Mouse (Mus musculus) MEL (cell line): ENCODE measurements around the gene Samd8. TPM values are rescaled to one million over a fixed set of nuclear protein-coding genes. Genes with fewer than 3 reads are reported as not detected.

ENCODE experiments used
- DNase-seq: peaks from one replicate; pipeline ENCODE4 v3.0.0; 2011; ENCODE audit warnings: low read depth, low spot score
- H3K27ac ChIP-seq: 2 replicates; pipeline ENCODE4 v1.5.1; 2012; ENCODE audit warnings: low read depth, mild to moderate bottlenecking, control low read depth, low read length, moderate library complexity; ENCODE audit not compliant: control insufficient read depth
- H3K27me3 ChIP-seq, 2 experiments: fragments of 150-350 bp in 1 of 2; sonication (generic) in 1 of 2; 2 replicates each; pipeline ENCODE4 v1.6.1; 2012; ENCODE audit warnings: low read length in 2 of 2, mild to moderate bottlenecking in 2 of 2, improper control_type of control experiment in 1 of 2, moderate library complexity in 1 of 2; ENCODE audit not compliant: insufficient read depth in 2 of 2, control insufficient read depth in 1 of 2
- H3K36me3 ChIP-seq, 2 experiments: 2 replicates each; pipeline ENCODE4 v1.6.1; 2012 to 2014; ENCODE audit warnings: low read length in 2 of 2, improper control_type of control experiment in 1 of 2, inconsistent platforms in 1 of 2, mild to moderate bottlenecking in 1 of 2; ENCODE audit not compliant: insufficient read depth in 2 of 2, control insufficient read depth in 1 of 2
- H3K4me1 ChIP-seq, 2 experiments: fragments of 150-350 bp in 1 of 2; sonication (generic) in 1 of 2; 2 replicates each; pipeline ENCODE4 v1.6.1; 2012; ENCODE audit warnings: low read length in 2 of 2, improper control_type of control experiment in 1 of 2, mild to moderate bottlenecking in 1 of 2; ENCODE audit not compliant: insufficient read depth in 2 of 2, control insufficient read depth in 1 of 2
- H3K4me3 ChIP-seq, 2 experiments: fragments of 150-350 bp in 1 of 2; sonication (generic) in 1 of 2; 2 replicates each; pipeline ENCODE4 v1.5.1; 2012; ENCODE audit warnings: low read depth in 2 of 2, low read length in 2 of 2, mild to moderate bottlenecking in 2 of 2, moderate library complexity in 2 of 2, control low read depth in 1 of 2, improper control_type of control experiment in 1 of 2; ENCODE audit not compliant: control insufficient read depth in 1 of 2, insufficient read depth in 1 of 2
- H3K79me2 ChIP-seq: 2 replicates; pipeline ENCODE4 v1.6.1; 2012; ENCODE audit warnings: mild to moderate bottlenecking, low read length, moderate library complexity; ENCODE audit not compliant: control insufficient read depth, poor library complexity, insufficient read depth
- H3K9ac ChIP-seq: 2 replicates; pipeline ENCODE4 v1.6.1; 2012; ENCODE audit warnings: low read depth, mild to moderate bottlenecking, control low read depth, low read length, moderate library complexity; ENCODE audit not compliant: control insufficient read depth, poor library complexity, severe bottlenecking
- H3K9me3 ChIP-seq: fragments of 150-350 bp; sonication (generic); replicated peaks from 2 replicates; pipeline ENCODE4 v1.6.1; 2012; ENCODE audit warnings: mild to moderate bottlenecking, low read length, improper control_type of control experiment, moderate library complexity; ENCODE audit not compliant: insufficient read depth
- EP300 ChIP-seq, 2 experiments: IDR thresholded peaks; 2 replicates each; pipeline ENCODE4 v1.6.1; 2011; ENCODE audit warnings: improper control_type of control experiment in 2 of 2, low read length in 2 of 2, low read depth in 1 of 2, mild to moderate bottlenecking in 1 of 2
- ETS1 ChIP-seq: IDR thresholded peaks from 2 replicates; pipeline ENCODE4 v1.6.1; 2012; ENCODE audit warnings: low read depth, mild to moderate bottlenecking, inconsistent platforms, low read length, improper control_type of control experiment, moderate library complexity
- KAT2A ChIP-seq: conservative IDR thresholded peaks from 2 replicates; pipeline ENCODE4 v1.6.1; 2012; ENCODE audit warnings: low read depth, low read length, improper control_type of control experiment, inconsistent platforms
- MEF2A ChIP-seq: IDR thresholded peaks from 2 replicates; pipeline ENCODE4 v1.6.1; 2014; ENCODE audit warnings: low read depth, mild to moderate bottlenecking, inconsistent platforms, low read length, improper control_type of control experiment; ENCODE audit not compliant: poor library complexity, insufficient replicate concordance, severe bottlenecking; ENCODE audit errors: extremely low read depth
- MXI1 ChIP-seq: IDR thresholded peaks from 2 replicates; pipeline ENCODE4 v1.6.1; 2011; ENCODE audit warnings: mild to moderate bottlenecking, low read depth, low read length, improper control_type of control experiment
- NELFE ChIP-seq: IDR thresholded peaks from 2 replicates; pipeline ENCODE4 v1.6.1; 2011; ENCODE audit warnings: low read depth, low read length, improper control_type of control experiment
- POLR2A ChIP-seq, 2 experiments: IDR thresholded peaks; 2 replicates each; pipeline ENCODE4 v1.6.1; 2011 to 2012; ENCODE audit warnings: low read length in 2 of 2, mild to moderate bottlenecking in 2 of 2, control low read depth in 1 of 2, improper control_type of control experiment in 1 of 2, low read depth in 1 of 2, moderate library complexity in 1 of 2; ENCODE audit not compliant: control insufficient read depth in 1 of 2, insufficient read depth in 1 of 2, poor library complexity in 1 of 2
- POLR2AphosphoS2 ChIP-seq: IDR thresholded peaks from 2 replicates; pipeline ENCODE4 v1.6.1; 2011; ENCODE audit warnings: low read length, improper control_type of control experiment
- SIN3A ChIP-seq: IDR thresholded peaks from 2 replicates; pipeline ENCODE4 v1.6.1; 2012; ENCODE audit warnings: low read length, improper control_type of control experiment, inconsistent platforms
- ZMIZ1 ChIP-seq: IDR thresholded peaks from 2 replicates; pipeline ENCODE4 v1.6.1; 2012; ENCODE audit warnings: low read depth, mild to moderate bottlenecking, inconsistent platforms, low read length, improper control_type of control experiment, moderate library complexity
- polyA plus RNA-seq, 2 experiments: library from polyadenylated mRNA; stranded (reverse) in 1 of 2; unstranded in 1 of 2; fragments of >175 nt in 1 of 2; fragments of >200 nt in 1 of 2; gene quantifications; 2 replicates each; pipeline versions ENCODE4 v1.2.1 to v1.2.4; 2012; ENCODE audit warnings: low replicate concordance in 2 of 2, low read depth in 1 of 2; ENCODE audit not compliant: insufficient read length in 2 of 2, insufficient read depth in 1 of 2, missing spikeins in 1 of 2
- total RNA-seq: library from RNA; depleted of rRNA; stranded (reverse); fragments of 300-350 nt; gene quantifications from 2 replicates; pipeline ENCODE4 v1.2.3, GENCODE M21; 2012; rRNA removed

The Samd8 gene
- total and polyA plus RNA-seq, 3 experiments, result 5.8 to 6.8 TPM; not detected in 1

- DNase-seq, result peak; percentile 39
- peak in 1 of 2 experiments; percentile 5; a peak in 1 of 4 replicates for TF ChIP-seq EP300 (IDR thresholded peaks at IDR 0.05; ENCODE audit: low read depth in 1 of 2, low read length in 2 of 2)
- peak; percentile 65; the same call in 1 of the 2 replicates for TF ChIP-seq POLR2AphosphoS2
- TF ChIP-seq ETS1, result 0 out of 2 replicates have a peak, but pooled peaks have one; percentile 8
- no peak; the same call in 1 of the 2 replicates for TF ChIP-seq SIN3A
- TF ChIP-seq POLR2A (IDR thresholded peaks at IDR 0.05; ENCODE audit: control insufficient read depth in 1 of 2, insufficient read depth in 1 of 2, low read depth in 1 of 2, low read length in 2 of 2, poor library complexity in 1 of 2), result peak in 1 of 2 experiments; percentile 37; a peak in 1 of 4 replicates
- Histone ChIP-seq H3K27me3 (no peaks in the 10 kb centered on the region), H3K9me3 (no peaks in the 10 kb centered on the region), H3K79me2 (peaks cover 11% of the 10 kb centered on the region), H3K36me3 (peaks cover 6 to 9% of the 10 kb centered on the region in 2 experiments; a peak in 3 of 4 replicates), H3K4me1 (peaks cover 6 to 20% of the 10 kb centered on the region in 2 experiments), H3K4me3 (0 out of 4 replicates have a peak overlapping the region, but pooled peaks of 1 of the 2 experiments have one; percentile 24), H3K9ac (peak overlapping the region; percentile 29; the same call in 1 of the 2 replicates), H3K27ac (peak overlapping the region; percentile 58)
Observed at GRCm38 (mm10) chr14:21846827-21847380, 96.6 kb downstream of the Samd8 start.

DNA sequence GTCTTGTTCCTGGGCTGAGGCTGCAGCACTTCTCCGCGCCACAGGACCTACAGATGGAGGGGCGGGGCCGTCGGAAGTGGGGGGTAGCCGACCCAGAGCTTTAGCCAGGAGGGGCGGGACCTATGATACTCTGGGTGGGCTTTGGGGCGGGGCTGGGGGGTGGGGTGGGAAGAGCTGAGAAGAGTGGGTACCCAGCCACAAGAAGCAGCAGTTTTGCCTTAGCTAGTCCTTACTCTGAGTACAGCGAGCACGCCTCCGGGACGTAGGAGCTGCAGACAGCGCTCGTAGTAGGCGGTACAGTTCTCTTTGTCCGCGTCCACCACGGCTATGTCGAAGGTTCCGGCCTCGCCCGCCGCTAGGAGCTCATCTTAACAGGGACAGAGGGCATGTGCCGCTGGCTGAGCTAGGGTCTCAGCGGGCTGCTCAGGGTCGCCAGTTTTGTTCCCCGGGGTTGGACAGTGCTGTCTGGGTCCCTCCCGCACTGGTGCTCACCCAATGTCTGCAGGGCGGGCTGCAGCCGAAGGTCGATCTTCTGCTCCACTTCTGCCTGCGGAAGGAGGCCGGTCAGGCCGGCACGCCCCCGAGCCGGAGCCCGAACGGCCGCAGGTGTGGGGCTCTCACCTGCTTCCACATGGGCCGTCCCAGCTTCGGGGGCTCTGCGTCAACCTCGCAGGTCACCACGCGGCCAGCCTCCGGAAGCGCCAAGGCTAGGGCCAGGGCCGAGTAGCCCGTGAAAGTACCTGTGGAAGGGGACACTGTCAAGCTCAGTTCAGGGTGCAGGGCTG is 97.2 kb downstream of the Samd8 start:
- H3K4me1 ChIP-seq, result peaks cover 6 to 26% of the 10 kb centered on the region in 2 experiments
- no peaks in the 10 kb centered on the region for H3K9me3 ChIP-seq
- no peak for TF ChIP-seq MEF2A
- peak; percentile 31; the same call in 1 of the 2 replicates for TF ChIP-seq NELFE
- TF ChIP-seq MXI1, result no peak
- TF ChIP-seq POLR2AphosphoS2, result no peak; the same call in 1 of the 2 replicates
- TF ChIP-seq POLR2A (IDR thresholded peaks at IDR 0.05; ENCODE audit: control insufficient read depth in 1 of 2, insufficient read depth in 1 of 2, low read depth in 1 of 2, low read length in 2 of 2, poor library complexity in 1 of 2), result peak in 1 of 2 experiments; percentile 41; a peak in 1 of 4 replicates
- TF ChIP-seq ZMIZ1, result no peak
- no peak for TF ChIP-seq KAT2A
- peak; percentile 76 for DNase-seq
- H3K27ac ChIP-seq, result peak overlapping the region; percentile 80
- H3K9ac ChIP-seq, result peak overlapping the region; percentile 97
- no peaks in the 10 kb centered on the region for H3K27me3 ChIP-seq
- H3K79me2 ChIP-seq, result peaks cover 11% of the 10 kb centered on the region
- H3K36me3 ChIP-seq, result peaks cover 6 to 14% of the 10 kb centered on the region in 2 experiments; a peak in 3 of 4 replicates
- H3K4me3 ChIP-seq, result peak overlapping the region; percentile 87 to 93

Other genes starting within 250 kb of the Samd8 start
- not detected in 2 replicates for gene Dupd1, start 36.0 kb upstream of the Samd8 start, total RNA-seq
- not detected for gene Dupd1, start 36.0 kb upstream of the Samd8 start, polyA plus RNA-seq
- not detected in 2 replicates for gene Dusp13, start 650 bp downstream of the Samd8 start, total RNA-seq
- under 1 TPM in 1 of 2 experiments, not detected in 1; 0.08 TPM for gene Dusp13, start 650 bp downstream of the Samd8 start, polyA plus RNA-seq
- 247 and 248 TPM in 2 replicates for gene Vdac2, start 74.7 kb downstream of the Samd8 start, total RNA-seq
- gene Vdac2, start 74.7 kb downstream of the Samd8 start, polyA plus RNA-seq, result 100 to 1,000 TPM in 1 of 2 experiments, 10 to 100 TPM in 1; 74.9 to 327 TPM
- 31.1 and 36.4 TPM in 2 replicates for gene Comtd1, start 98.4 kb downstream of the Samd8 start, total RNA-seq
- gene Comtd1, start 98.4 kb downstream of the Samd8 start, polyA plus RNA-seq, result 10 to 100 TPM in 1 of 2 experiments, not detected in 1; 35.7 TPM
- gene Zfp503, start 239.1 kb downstream of the Samd8 start, total RNA-seq, result 0.96 and 1.1 TPM in 2 replicates
- gene Zfp503, start 239.1 kb downstream of the Samd8 start, polyA plus RNA-seq, result 1 to 10 TPM in 1 of 2 experiments, not detected in 1; 2.1 TPM